Mouse (Mus musculus) myocyte (in vitro differentiated cells): ENCODE measurements around the gene Sema3g. TPM values are rescaled to one million over a fixed set of nuclear protein-coding genes. Genes with fewer than 3 reads are reported as not detected.

Experiments used
- H3K27me3 ChIP-seq: one replicate; pipeline ENCODE4 v1.6.1; 2011; ENCODE audit not compliant: control insufficient read depth, insufficient read depth, insufficient read length
- H3K36me3 ChIP-seq: one replicate; pipeline ENCODE4 v1.6.1; 2011; ENCODE audit not compliant: control insufficient read depth, insufficient read depth
- H3K4me2 ChIP-seq: one replicate; pipeline ENCODE4 v1.6.1; 2011; ENCODE audit warnings: low read depth, control low read depth
- H3K4me3 ChIP-seq: one replicate; pipeline ENCODE4 v1.5.1; 2011; ENCODE audit warnings: mild to moderate bottlenecking, control low read depth, moderate library complexity
- H3K79me2 ChIP-seq: one replicate; pipeline ENCODE4 v1.6.1; 2011; ENCODE audit not compliant: control insufficient read depth, insufficient read depth
- H3ac ChIP-seq: one replicate; pipeline ENCODE4 v1.6.1; 2011; ENCODE audit not compliant: control insufficient read depth, insufficient read length
- CEBPB ChIP-seq: IDR thresholded peaks from 2 replicates; pipeline ENCODE4 v1.6.1; 2011; ENCODE audit warnings: mild to moderate bottlenecking, moderate library complexity; ENCODE audit not compliant: poor library complexity, insufficient read depth, severe bottlenecking
- E2F4 ChIP-seq: IDR thresholded peaks from one replicate; pipeline ENCODE4 v1.6.1; 2011; ENCODE audit warnings: mild to moderate bottlenecking, control low read depth, moderate library complexity; ENCODE audit not compliant: insufficient read depth
- MAX ChIP-seq: IDR thresholded peaks from one replicate; pipeline ENCODE4 v1.6.1; 2011; ENCODE audit warnings: low read depth, mild to moderate bottlenecking, control low read depth
- MYOD1 ChIP-seq, 3 experiments: IDR thresholded peaks; one replicate each; pipeline ENCODE4 v1.6.1; 2011; ENCODE audit warnings: control low read depth in 2 of 3, low read depth in 2 of 3, mild to moderate bottlenecking in 2 of 3, moderate library complexity in 1 of 3; ENCODE audit not compliant: insufficient read length in 2 of 3, control insufficient read depth in 1 of 3
- MYOG ChIP-seq, 3 experiments: IDR thresholded peaks; one replicate each; pipeline ENCODE4 v1.6.1; 2011; ENCODE audit warnings: control low read depth in 2 of 3, low read depth in 2 of 3, mild to moderate bottlenecking in 2 of 3; ENCODE audit not compliant: insufficient read length in 2 of 3, control insufficient read depth in 1 of 3, insufficient read depth in 1 of 3
- POLR2A ChIP-seq: IDR thresholded peaks from one replicate; pipeline ENCODE4 v1.6.1; 2011; ENCODE audit warnings: low read depth, mild to moderate bottlenecking, control low read depth, moderate library complexity; ENCODE audit not compliant: insufficient read length
- POLR2AphosphoS2 ChIP-seq: IDR thresholded peaks from one replicate; pipeline ENCODE4 v1.6.1; 2011; ENCODE audit warnings: low read depth, control low read depth; ENCODE audit not compliant: insufficient read length
- REST ChIP-seq: IDR thresholded peaks from one replicate; pipeline ENCODE4 v1.6.1; 2011; ENCODE audit warnings: mild to moderate bottlenecking, control low read depth, moderate library complexity; ENCODE audit not compliant: insufficient read depth, insufficient read length
- SRF ChIP-seq: IDR thresholded peaks from one replicate; pipeline ENCODE4 v1.6.1; 2011; ENCODE audit warnings: low read depth; ENCODE audit not compliant: control insufficient read depth, insufficient read length
- TCF12 ChIP-seq: IDR thresholded peaks from one replicate; pipeline ENCODE4 v1.6.1; 2011; ENCODE audit warnings: mild to moderate bottlenecking, control low read depth; ENCODE audit not compliant: poor library complexity, insufficient read depth, severe bottlenecking
- TCF3 ChIP-seq: IDR thresholded peaks from one replicate; pipeline ENCODE4 v1.6.1; 2011; ENCODE audit warnings: low read depth, control low read depth; ENCODE audit not compliant: insufficient read length
- USF1 ChIP-seq: IDR thresholded peaks from one replicate; pipeline ENCODE4 v1.6.1; 2011; ENCODE audit warnings: low read depth, mild to moderate bottlenecking, control low read depth, moderate library complexity
- polyA plus RNA-seq: library from polyadenylated mRNA; unstranded; fragments of >200 nt; fragmentation: generic; extraction: Trizol; gene quantifications from one replicate; pipeline ENCODE4 v1.2.1, GENCODE M21; 2012; ENCODE audit warnings: missing spikeins

The Sema3g gene
- polyA plus RNA-seq, 1 experiment, result 1.8 TPM

DNA sequence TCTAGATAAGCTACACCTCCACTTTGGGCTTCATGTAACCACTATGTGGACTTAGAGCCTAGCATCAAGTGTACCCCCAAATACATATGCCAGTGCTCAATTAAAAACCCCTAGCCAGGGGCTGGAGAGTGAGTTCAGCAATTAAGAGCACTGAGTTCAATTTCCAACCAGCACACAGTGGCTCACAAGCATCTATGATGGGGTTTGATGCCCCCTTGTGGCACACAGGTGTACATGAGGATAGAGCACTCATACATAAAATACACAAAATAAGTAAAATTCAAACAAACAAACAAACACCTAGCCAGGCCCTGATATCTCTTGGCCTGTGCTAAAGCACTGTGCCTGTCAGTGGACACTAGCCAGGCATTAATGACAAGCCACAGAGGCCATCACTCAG, 21.7 kb upstream of the Sema3g start:
- Histone ChIP-seq H3K36me3 (peaks cover 57% of the 10 kb centered on the region), H3K4me2 (peak overlapping the region; percentile 69), H3K27me3 (no peaks in the 10 kb centered on the region), H3ac (no peak overlapping the region), H3K79me2 (peaks cover 73% of the 10 kb centered on the region), H3K4me3 (no peak overlapping the region)
- TF ChIP-seq REST (no peak), POLR2A (no peak), POLR2AphosphoS2 (no peak), MYOG (IDR thresholded peaks at IDR 0.05; ENCODE audit: control insufficient read depth in 1 of 3, insufficient read depth in 1 of 3, insufficient read length in 2 of 3, low read depth in 2 of 3) (no peak), USF1 (no peak), MAX (no peak)

DNA sequence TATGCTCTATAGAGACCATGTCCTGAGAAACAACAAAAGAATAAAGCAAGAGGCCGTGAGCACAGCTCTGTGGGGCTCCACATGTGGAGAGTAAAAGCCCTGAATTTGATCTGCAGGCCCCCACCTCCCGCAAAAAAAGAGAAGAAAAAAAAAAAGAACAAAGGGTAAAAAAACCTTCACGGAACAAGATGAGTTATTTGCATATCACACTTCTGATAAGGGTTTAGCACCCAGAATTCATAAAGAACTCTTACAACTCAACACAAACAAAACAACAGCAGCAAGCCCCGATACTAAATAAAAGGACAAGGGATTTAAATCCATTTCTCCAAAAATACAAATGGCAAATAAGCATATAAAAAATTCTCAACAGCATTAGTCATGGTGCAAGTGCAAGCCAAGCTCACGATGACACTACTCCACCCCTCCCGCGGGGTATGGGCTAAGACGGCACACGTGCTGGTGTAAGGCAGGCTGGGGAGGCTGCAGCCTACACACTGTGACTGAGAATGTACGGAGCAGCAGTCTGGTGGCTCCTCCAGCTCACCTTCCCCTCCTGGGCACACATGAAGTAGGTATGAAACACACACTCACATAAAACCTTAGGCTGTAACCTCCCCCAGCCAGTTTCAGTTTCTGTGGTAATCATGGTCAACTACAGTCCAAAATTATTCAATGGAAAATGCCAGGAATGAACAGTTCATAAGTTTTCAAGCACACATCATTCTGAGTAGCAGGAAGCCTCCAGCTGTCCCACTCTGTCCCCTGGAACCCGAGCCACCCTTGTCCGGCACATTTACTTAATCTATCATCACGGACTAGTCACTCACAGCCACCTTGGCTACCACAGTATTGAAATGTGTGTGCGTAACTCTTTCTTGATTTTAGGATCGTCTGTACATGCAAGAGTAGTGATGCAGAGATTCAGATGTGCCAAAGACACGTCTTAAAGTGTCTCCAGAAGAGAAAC, 19.8 kb upstream of the Sema3g start:
- Histone ChIP-seq H3K79me2 (peaks cover 85% of the 10 kb centered on the region), H3K4me2 (peak overlapping the region; percentile 81), H3K36me3 (peaks cover 58% of the 10 kb centered on the region), H3ac (no peak overlapping the region), H3K4me3 (no peak overlapping the region), H3K27me3 (no peaks in the 10 kb centered on the region)
- TF ChIP-seq USF1 (peak; percentile 66), MAX (peak; percentile 37), POLR2AphosphoS2 (peak; percentile 92), POLR2A (peak; percentile 63), MYOG (IDR thresholded peaks at IDR 0.05; ENCODE audit: control insufficient read depth in 1 of 3, insufficient read depth in 1 of 3, insufficient read length in 2 of 3, low read depth in 2 of 3) (peak in 2 of 3 experiments; percentile 5 to 62), MYOD1 (IDR thresholded peaks at IDR 0.05; ENCODE audit: control insufficient read depth in 1 of 3, insufficient read length in 2 of 3, low read depth in 2 of 3) (peak in 2 of 3 experiments; percentile 42 to 59), TCF12 (no peak), REST (no peak)

DNA sequence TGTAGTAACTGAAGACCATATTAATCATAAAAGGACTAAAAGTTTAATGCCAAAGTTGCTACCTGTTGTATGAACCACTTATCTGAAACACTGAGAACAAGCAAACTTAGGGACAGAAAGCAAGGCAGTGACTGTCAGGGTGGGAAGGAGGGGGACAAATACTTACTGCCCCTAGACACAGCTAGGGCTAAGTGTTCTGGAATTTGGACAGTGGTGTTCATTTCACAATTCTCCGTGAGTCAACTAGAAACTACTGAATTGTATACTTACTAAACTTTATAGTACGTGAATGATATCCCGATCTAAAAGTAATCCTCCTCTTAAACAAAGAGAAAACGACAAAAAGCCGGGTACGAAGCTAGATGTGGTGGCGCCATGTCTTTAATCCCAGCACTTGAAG, 18.1 kb upstream of the Sema3g start:
- TF ChIP-seq SRF (no peak), E2F4 (no peak), CEBPB (no peak), POLR2AphosphoS2 (no peak), MYOD1 (IDR thresholded peaks at IDR 0.05; ENCODE audit: control insufficient read depth in 1 of 3, insufficient read length in 2 of 3, low read depth in 2 of 3) (no peak), TCF12 (no peak), MYOG (IDR thresholded peaks at IDR 0.05; ENCODE audit: control insufficient read depth in 1 of 3, insufficient read depth in 1 of 3, insufficient read length in 2 of 3, low read depth in 2 of 3) (no peak), USF1 (no peak), REST (no peak), MAX (no peak), TCF3 (no peak), POLR2A (no peak)
- no peak overlapping the region for H3ac ChIP-seq
- H3K36me3 ChIP-seq, result peaks cover 59% of the 10 kb centered on the region
- H3K27me3 ChIP-seq, result no peaks in the 10 kb centered on the region
- H3K4me3 ChIP-seq, result no peak overlapping the region
- peaks cover 85% of the 10 kb centered on the region for H3K79me2 ChIP-seq
- H3K4me2 ChIP-seq, result peak overlapping the region; percentile 81

DNA sequence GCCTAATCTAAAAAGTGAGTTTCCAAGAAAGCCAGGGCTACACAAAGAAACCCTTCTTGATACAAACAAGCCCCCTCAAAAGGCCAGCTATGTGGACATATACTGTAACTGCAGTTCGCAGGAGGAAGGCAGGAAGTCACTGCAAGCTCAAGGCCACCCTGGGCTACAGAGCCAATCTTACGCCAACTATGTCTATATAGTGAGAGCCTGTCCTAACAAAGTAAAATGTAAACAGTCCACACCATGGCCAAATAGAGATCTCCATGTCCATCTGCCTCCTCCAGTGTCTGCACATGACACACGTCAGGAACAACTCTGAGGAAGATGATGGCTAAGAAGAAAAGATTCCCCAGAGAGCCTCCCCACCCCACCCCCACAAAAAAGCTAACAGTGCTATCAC, 17.6 kb upstream of the Sema3g start:
- Histone ChIP-seq H3K27me3 (no peaks in the 10 kb centered on the region), H3ac (no peak overlapping the region), H3K36me3 (peaks cover 59% of the 10 kb centered on the region), H3K79me2 (peaks cover 87% of the 10 kb centered on the region), H3K4me2 (no peak overlapping the region), H3K4me3 (no peak overlapping the region)
- TF ChIP-seq E2F4 (no peak), REST (no peak), TCF3 (no peak), SRF (no peak), MAX (no peak), USF1 (no peak)

DNA sequence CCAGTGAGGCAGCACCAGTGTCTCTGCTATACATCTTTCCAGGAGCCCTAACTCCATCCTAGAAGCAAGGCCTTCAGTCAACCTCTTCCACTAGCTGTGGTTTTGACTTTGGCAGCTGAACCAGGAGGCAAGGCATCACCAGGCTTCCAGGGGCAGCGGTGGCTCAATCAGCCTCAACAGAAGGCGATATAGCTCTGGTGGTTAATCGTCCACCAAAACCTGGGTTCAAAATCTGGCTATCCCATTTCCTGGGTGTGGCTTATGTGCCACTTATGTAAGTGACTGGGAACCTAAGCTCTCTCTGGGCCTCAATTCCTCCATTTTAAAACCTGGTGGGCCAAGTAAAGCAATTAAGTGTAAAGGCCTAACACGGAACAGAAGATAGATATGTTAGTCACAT, 12.8 kb upstream of the Sema3g start:
- TF ChIP-seq REST, result no peak
- TF ChIP-seq E2F4, result no peak
- TF ChIP-seq MAX, result no peak
- TF ChIP-seq POLR2A, result no peak
- no peak for TF ChIP-seq CEBPB
- no peak for TF ChIP-seq MYOG (IDR thresholded peaks at IDR 0.05; ENCODE audit: control insufficient read depth in 1 of 3, insufficient read depth in 1 of 3, insufficient read length in 2 of 3, low read depth in 2 of 3)
- peak; percentile 11 for TF ChIP-seq POLR2AphosphoS2
- no peak for TF ChIP-seq TCF3
- peaks cover 75% of the 10 kb centered on the region for H3K79me2 ChIP-seq
- H3K27me3 ChIP-seq, result no peaks in the 10 kb centered on the region
- H3ac ChIP-seq, result peak overlapping the region; percentile 74
- peaks cover 45% of the 10 kb centered on the region for H3K36me3 ChIP-seq
- H3K4me2 ChIP-seq, result peak overlapping the region; percentile 89
- peak overlapping the region; percentile 100 for H3K4me3 ChIP-seq
